Mouse (Mus musculus): ENCODE measurements at regions not wholly inside any gene's neighbourhood (a gene's known extent, or its start where the extent isn't known, plus 50 kb on each side); places are given as distances from the start of the nearest gene placed in this dataset.
"Not testable (repeated sequence)": the region's sequence is repeated elsewhere in the genome, so short reads cannot be mapped to it uniquely, and the experiment has no call there.

DNA sequence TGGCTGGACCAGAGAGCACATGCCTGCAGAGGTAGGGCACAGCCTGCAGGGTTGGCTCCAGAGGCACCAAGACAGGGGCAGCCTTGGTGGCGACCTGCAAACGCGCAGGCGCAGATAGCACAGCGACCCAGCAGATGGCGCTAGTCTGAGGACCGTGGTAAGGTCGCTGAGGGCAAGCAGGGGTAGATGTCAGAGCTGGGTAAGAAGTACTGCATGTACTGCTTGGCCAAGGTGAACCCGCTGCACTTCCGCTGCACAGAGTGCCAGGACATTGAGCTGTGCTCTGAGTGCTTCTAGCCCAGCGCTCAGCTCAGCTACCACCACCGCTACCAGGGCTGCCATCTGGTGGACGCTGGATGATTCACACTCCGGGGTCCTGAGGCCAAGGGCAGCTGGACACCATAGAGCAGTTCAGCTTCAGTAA, 68.3 kb downstream of the Hsp90b1 start:
- DNase-seq (ENCODE audit: low read depth, low spot score) = peak; percentile 8

DNA sequence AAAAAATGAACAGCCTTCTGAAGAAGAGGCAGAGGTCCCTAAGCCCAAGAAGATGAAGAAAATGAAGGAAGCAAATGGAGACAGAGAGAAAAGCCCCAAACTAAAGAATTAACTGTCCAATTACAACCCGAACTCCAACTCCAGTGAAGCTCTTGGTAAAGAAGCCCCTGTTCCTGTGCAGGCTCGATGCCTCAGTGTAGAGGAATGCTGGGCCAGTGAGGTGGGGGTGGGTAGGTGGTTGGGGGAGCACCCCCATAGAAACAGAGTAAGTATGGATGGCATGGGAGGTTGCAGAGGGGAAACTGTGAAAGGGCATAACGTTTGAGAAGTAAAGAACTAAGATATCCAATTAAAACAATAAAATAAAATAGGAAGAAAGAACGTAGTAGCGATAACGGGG, 68.8 kb downstream of the Hsp90b1 start:
- not testable (repeated sequence) for DNase-seq (ENCODE audit: low read depth, low spot score)

DNA sequence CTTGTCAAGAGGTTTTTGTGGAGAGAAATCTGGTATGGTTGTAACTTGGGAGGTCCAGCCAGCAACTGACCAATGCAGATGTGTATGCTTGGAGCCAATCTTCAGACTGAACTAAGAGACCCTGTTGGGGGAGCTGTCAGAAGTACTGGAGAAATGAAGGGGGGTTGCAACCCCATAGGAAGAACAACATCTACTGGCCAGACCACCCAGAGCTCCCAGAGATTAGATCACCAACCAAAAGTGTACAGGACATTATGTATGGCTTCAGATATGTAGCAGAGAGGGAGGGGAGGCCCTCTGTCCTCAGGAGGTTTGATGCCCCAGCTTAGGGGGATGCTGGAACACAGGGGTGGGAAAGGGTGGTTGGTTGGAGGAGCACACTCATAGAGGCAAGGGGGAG, 78.6 kb downstream of the Hsp90b1 start:
- not testable (repeated sequence) for DNase-seq (ENCODE audit: low read depth, low spot score)

DNA sequence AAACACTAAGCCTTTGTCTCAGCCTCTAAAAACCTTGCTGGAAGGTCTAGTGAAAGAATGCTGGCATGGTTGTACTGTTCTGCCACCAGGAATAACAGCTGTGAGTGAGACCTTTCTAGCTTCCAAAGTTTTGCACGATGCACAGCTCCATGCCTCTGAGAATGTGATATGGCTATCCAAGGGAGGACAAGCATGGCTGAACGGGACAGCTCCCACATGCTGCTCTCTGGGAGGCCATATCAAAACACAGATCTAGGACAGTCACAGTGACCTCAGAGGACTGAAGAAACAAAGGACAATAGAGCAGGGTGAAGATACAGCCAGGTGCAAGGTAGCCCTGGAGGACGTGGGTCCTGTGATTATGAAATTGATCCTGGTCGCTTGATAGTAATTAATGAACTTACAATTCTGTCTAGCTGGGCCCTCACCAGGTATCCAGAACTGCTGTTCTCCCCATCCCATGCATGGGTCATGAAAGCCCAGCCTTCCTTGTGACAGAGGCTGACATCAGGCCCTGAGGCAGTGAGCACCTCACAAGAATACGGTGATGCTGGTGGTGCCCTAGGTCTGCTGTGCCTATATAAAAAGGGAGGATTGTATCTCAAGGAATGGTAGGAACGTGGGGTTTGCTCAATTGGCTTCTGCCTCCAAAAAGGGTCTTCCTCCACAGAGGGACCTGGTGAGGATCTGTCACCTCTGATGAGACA, 87.2 kb downstream of the Hsp90b1 start:
- not testable (repeated sequence) for DNase-seq (ENCODE audit: low read depth, low spot score)

DNA sequence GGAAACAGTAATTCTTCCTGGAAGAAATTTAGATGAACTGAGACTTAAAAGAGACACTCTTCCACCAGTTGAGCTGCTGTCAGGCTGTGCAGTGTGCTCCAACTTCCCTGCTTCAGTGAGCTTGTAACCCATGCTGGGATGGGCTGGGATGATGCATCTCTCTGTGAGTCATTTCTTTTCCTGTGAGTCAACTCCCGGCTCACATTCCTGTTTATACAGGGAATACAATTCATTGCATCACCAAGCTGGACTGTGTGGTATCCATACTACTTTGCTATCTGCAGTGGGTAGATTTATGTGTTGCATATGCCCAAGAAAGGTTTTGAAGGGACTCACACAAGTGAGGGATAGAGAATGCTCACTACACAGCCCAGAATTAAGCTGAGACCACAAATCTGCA, 93.0 kb downstream of the Hsp90b1 start:
- not testable (repeated sequence) for DNase-seq (ENCODE audit: low read depth, low spot score)

DNA sequence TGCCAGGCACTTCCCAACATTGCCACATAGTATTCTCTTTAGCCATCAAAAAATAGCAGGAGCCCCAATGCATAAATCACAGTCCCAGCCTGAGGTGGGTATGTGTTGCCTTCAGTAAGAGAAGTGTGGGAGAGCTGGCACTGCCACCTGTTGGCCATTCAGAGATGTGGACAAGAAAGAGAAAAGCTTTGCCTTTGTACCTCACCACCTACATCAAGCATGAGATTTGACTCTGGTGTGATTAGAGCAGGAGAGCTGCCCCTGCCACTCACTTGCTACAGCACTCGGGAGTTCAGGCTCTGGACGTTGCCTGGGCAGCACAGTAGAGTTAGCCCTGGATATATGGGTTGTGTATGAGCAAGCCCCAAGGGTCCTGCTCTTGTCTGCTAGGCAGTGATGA, 95.3 kb downstream of the Hsp90b1 start:
- not testable (repeated sequence) for DNase-seq (ENCODE audit: low read depth, low spot score)

DNA sequence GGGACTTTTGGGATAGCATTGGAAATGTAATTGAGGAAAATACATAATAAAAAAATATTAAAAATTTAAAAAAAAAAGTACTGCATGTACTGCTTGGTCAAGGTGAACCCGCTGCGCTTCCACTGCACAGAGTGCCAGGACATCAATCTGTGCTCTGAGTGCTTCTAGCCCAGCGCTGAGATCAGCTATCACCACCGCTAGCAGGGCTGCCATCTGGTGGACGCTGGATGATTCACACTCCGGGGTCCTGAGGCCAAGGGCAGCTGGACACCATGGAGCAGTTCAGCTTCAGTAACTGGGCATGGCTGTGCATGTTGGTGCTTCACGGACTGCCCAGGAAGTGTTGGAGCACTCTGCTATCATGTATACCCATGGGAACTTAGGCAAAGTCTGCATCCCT, 102.1 kb upstream of the Syn3 start:
- DNase-seq (ENCODE audit: low read depth, low spot score) = not testable (repeated sequence)

DNA sequence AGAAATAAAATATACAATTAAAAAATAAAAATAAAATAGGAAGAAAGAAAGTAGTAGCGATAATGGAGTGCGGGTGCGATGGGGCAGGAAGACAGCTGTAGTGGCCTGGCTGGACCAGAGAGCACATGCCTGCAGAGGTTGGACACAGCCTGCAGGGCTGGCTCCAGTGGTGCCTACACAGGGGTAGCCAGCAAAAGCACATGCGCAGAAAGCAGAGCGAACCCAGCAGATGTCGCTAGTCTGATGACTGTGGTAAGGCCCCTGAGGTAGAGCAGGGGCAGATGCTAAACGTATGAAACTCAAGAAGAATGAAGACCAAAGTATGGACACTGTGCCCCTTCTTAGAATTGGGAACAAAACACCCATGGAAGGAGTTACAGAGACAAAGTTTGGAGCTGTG, 101.3 kb upstream of the Syn3 start:
- DNase-seq (ENCODE audit: low read depth, low spot score) = not testable (repeated sequence)

DNA sequence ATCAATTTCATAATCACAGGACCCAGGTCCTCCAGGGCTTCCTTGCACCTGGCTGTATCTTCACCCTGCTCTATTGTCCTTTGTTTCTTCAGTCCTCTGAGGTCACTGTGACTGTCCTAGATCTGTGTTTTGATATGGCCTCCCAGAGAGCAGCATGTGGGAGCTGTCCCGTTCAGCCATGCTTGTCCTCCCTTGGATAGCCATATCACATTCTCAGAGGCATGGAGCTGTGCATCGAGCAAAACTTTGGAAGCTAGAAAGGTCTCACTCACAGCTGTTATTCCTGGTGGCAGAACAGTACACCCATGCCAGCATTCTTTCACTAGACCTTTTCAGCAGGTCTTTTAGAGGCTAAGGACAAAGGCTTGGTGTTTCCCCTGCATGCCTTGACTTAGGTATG, 91.5 kb upstream of the Syn3 start:
- DNase-seq (ENCODE audit: low read depth, low spot score) = not testable (repeated sequence)

DNA sequence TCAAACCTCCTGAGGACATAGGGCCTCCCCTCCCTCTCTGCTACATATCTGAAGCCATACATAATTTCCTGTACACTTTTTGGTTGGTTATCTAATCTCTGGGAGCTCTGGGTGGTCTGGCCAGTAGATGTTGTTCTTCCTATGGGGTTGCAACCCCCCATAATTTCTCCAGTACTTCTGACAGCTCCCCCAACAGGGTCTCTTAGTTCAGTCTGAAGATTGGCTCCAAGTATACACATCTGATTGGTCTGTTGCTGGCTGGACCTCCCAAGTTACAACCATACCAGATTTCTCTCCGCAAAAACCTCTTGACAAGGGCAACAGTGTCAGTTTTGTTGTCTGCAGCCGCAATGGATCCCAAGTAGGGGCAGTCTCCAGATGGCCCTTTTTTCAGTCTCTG, 68.2 kb upstream of the Syn3 start:
- not testable (repeated sequence) for DNase-seq (ENCODE audit: low read depth, low spot score)

DNA sequence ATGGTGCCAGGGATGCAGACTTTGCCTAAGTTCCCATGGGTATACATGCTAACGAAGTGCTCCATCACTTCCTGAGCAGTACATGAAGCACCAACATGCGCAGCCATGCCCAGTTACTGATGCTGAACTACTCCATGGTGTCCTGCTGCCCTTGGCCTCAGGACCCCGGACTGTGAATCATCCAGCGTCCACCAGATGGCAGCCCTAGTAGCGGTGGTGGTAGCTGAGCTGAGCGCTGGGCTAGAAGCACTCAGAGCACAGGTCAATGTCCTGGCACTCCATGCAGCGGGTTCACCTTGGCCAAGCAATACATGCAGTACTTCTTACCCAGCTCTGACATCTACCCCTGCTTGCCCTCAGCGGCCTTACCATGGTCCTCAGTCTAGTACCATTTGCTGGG, 57.1 kb upstream of the Syn3 start:
- DNase-seq (ENCODE audit: low read depth, low spot score) = no peak
